Mouse (Mus musculus): ENCODE data around the gene Chst8. TPM values are rescaled to one million over a fixed set of nuclear protein-coding genes. Genes with fewer than 3 reads are reported as not detected.

The Chst8 gene
- not detected for polyA plus RNA-seq (2017; shearing (Covaris generic))

- no peak for ATAC-seq
Observed at GRCm38 (mm10) chr7:34812531-34813111, at the start of gene Chst8. Gene Chst8 (minus strand): TSS chr7:34812711.

- ATAC-seq = no peak
Observed at GRCm38 (mm10) chr7:34858291-34858690, 45.8 kb upstream of the Chst8 start.

GRCm38 (mm10) chr7:34854781-34855352, 42.4 kb upstream of the Chst8 start:
- no peak for ATAC-seq

- ATAC-seq = no peak
Observed at GRCm38 (mm10) chr7:34853393-34853792, 40.9 kb upstream of the Chst8 start.

GRCm38 (mm10) chr7:34849660-34850059, 37.1 kb upstream of the Chst8 start:
- ATAC-seq = no peak

GRCm38 (mm10) chr7:34848811-34849210, 36.3 kb upstream of the Chst8 start:
- no peak for ATAC-seq

GRCm38 (mm10) chr7:34847900-34848299, 35.4 kb upstream of the Chst8 start:
- no peak for ATAC-seq

- ATAC-seq = no peak
Observed at GRCm38 (mm10) chr7:34847410-34847809, 34.9 kb upstream of the Chst8 start.

GRCm38 (mm10) chr7:34838749-34839148, 26.2 kb upstream of the Chst8 start:
- ATAC-seq = no peak

GRCm38 (mm10) chr7:34838231-34838630, 25.7 kb upstream of the Chst8 start:
- no peak for ATAC-seq

- no peak for ATAC-seq
Observed at GRCm38 (mm10) chr7:34826255-34826909, 13.9 kb upstream of the Chst8 start.

GRCm38 (mm10) chr7:34821587-34821986, 9.1 kb upstream of the Chst8 start:
- ATAC-seq = no peak

- ATAC-seq = no peak
Observed at GRCm38 (mm10) chr7:34820554-34820953, 8.0 kb upstream of the Chst8 start.

- no peak for ATAC-seq
Observed at GRCm38 (mm10) chr7:34819796-34820195, 7.3 kb upstream of the Chst8 start.

GRCm38 (mm10) chr7:34818660-34819059, 6.1 kb upstream of the Chst8 start:
- ATAC-seq = no peak

- no peak for ATAC-seq
Observed at GRCm38 (mm10) chr7:34816981-34817380, 4.5 kb upstream of the Chst8 start.

GRCm38 (mm10) chr7:34814801-34815200, 2.3 kb upstream of the Chst8 start:
- no peak for ATAC-seq

GRCm38 (mm10) chr7:34811531-34812526, 682 bp downstream of the Chst8 start:
- ATAC-seq = no peak

GRCm38 (mm10) chr7:34811060-34811459, 1.5 kb downstream of the Chst8 start:
- no peak for ATAC-seq

- no peak for ATAC-seq
Observed at GRCm38 (mm10) chr7:34806307-34806706, 6.2 kb downstream of the Chst8 start.

- no peak for ATAC-seq
Observed at GRCm38 (mm10) chr7:34805691-34806205, 6.8 kb downstream of the Chst8 start.

GRCm38 (mm10) chr7:34805042-34805441, 7.5 kb downstream of the Chst8 start:
- ATAC-seq = no peak
